Mouse (Mus musculus) kidney, embryonic 15.5 days (tissue): ENCODE measurements at regions not wholly inside any gene's neighbourhood (a gene's known extent, or its start where the extent isn't known, plus 50 kb on each side); places are given as distances from the start of the nearest gene placed in this dataset.

ENCODE experiments used
- ATAC-seq: fragments of 200-750 bp; cut with Nextera tagmentation; replicated peaks from 2 replicates; pipeline ENCODE4 v1.8.0; 2017; ENCODE audit warnings: moderate TSS enrichment; ENCODE audit not compliant: low FRiP score
- H3K27ac ChIP-seq: fragments of 300-500 bp; sonication (generic); 2 replicates; pipeline ENCODE4 v1.5.1; 2015; ENCODE audit warnings: mild to moderate bottlenecking, inconsistent platforms
- H3K27me3 ChIP-seq: fragments of 300-500 bp; sonication (generic); 2 replicates; pipeline ENCODE4 v1.6.1; 2015; ENCODE audit warnings: inconsistent platforms
- H3K36me3 ChIP-seq: fragments of 300-500 bp; sonication (generic); 2 replicates; pipeline ENCODE4 v1.6.1; 2015; ENCODE audit warnings: inconsistent platforms
- H3K4me1 ChIP-seq: fragments of 300-500 bp; sonication (generic); 2 replicates; pipeline ENCODE4 v1.6.1; 2015; ENCODE audit warnings: inconsistent platforms
- H3K4me2 ChIP-seq: fragments of 300-500 bp; sonication (generic); 2 replicates; pipeline ENCODE4 v1.6.1; 2015; ENCODE audit warnings: moderate library complexity, mild to moderate bottlenecking, inconsistent platforms
- H3K4me3 ChIP-seq: fragments of 300-500 bp; sonication (generic); replicated peaks from 2 replicates; pipeline ENCODE4 v1.5.1; 2015; ENCODE audit warnings: mild to moderate bottlenecking, inconsistent platforms
- H3K9ac ChIP-seq: fragments of 300-500 bp; sonication (generic); 2 replicates; pipeline ENCODE4 v1.6.1; 2015; ENCODE audit warnings: mild to moderate bottlenecking, inconsistent platforms
- H3K9me3 ChIP-seq: fragments of 300-500 bp; sonication (generic); replicated peaks from 2 replicates; pipeline ENCODE4 v1.6.1; 2016; ENCODE audit warnings: inconsistent platforms
- WGBS: fragments of 180-500 bp; shearing (Covaris S2); methylation state at CpG from one replicate; pipeline ENCODE4 v1.1.7; 2015; ENCODE audit warnings: mixed read lengths; 5-methylcytosine and 5-hydroxymethylcytosine counted together

- Histone ChIP-seq H3K4me3 (no peak overlapping the region), H3K27me3 (no peaks in the 10 kb centered on the region), H3K4me2 (no peak overlapping the region), H3K9ac (no peak overlapping the region), H3K27ac (peak overlapping the region; percentile 73), H3K9me3 (no peaks in the 10 kb centered on the region), H3K36me3 (no peaks in the 10 kb centered on the region), H3K4me1 (peaks cover 8% of the 10 kb centered on the region)
- 66% methylated on average over 5 of the region's 5 CpGs for WGBS
- ATAC-seq = no peak; the same call in 1 of the 2 replicates
Measured at GRCm38 (mm10) chr19:33029688-33030444, 272.6 kb downstream of the Pten start.

GRCm38 (mm10) chr19:33040512-33040911, 283.2 kb downstream of the Pten start:
- no peak overlapping the region for H3K27ac ChIP-seq
- no peaks in the 10 kb centered on the region for H3K36me3 ChIP-seq
- H3K27me3 ChIP-seq = no peaks in the 10 kb centered on the region
- no peak overlapping the region for H3K4me3 ChIP-seq
- H3K4me1 ChIP-seq = 0 out of 2 replicates have a peak, but pooled peaks cover 8% of the 10 kb centered on the region
- H3K9ac ChIP-seq = no peak overlapping the region
- no peaks in the 10 kb centered on the region for H3K9me3 ChIP-seq
- WGBS = 64% methylated on average over 5 of the region's 5 CpGs
- ATAC-seq = no peak
- no peak overlapping the region for H3K4me2 ChIP-seq

- Histone ChIP-seq H3K4me3 (no peak overlapping the region), H3K4me1 (0 out of 2 replicates have a peak, but pooled peaks cover 5% of the 10 kb centered on the region), H3K9ac (no peak overlapping the region), H3K36me3 (no peaks in the 10 kb centered on the region), H3K9me3 (no peaks in the 10 kb centered on the region), H3K4me2 (no peak overlapping the region), H3K27me3 (no peaks in the 10 kb centered on the region), H3K27ac (no peak overlapping the region)
- WGBS = 76% methylated on average over 6 of the region's 6 CpGs
- ATAC-seq = no peak
Measured at GRCm38 (mm10) chr19:33040991-33041390, 283.7 kb downstream of the Pten start.

GRCm38 (mm10) chr19:33042760-33043159, 285.5 kb downstream of the Pten start:
- Histone ChIP-seq H3K9ac (no peak overlapping the region), H3K27me3 (no peaks in the 10 kb centered on the region), H3K27ac (no peak overlapping the region), H3K36me3 (no peaks in the 10 kb centered on the region), H3K4me2 (no peak overlapping the region), H3K4me3 (no peak overlapping the region), H3K9me3 (no peaks in the 10 kb centered on the region), H3K4me1 (0 out of 2 replicates have a peak, but pooled peaks cover 5% of the 10 kb centered on the region)
- ATAC-seq = no peak
- WGBS = 82% methylated on average over 2 of the region's 2 CpGs

GRCm38 (mm10) chr19:33043696-33044095, 286.4 kb downstream of the Pten start:
- WGBS = 74% methylated on average over 3 of the region's 3 CpGs
- Histone ChIP-seq H3K27me3 (no peaks in the 10 kb centered on the region), H3K9ac (no peak overlapping the region), H3K4me3 (no peak overlapping the region), H3K4me2 (no peak overlapping the region), H3K36me3 (no peaks in the 10 kb centered on the region), H3K27ac (no peak overlapping the region), H3K9me3 (no peaks in the 10 kb centered on the region), H3K4me1 (0 out of 2 replicates have a peak, but pooled peaks cover 5% of the 10 kb centered on the region)
- no peak for ATAC-seq

GRCm38 (mm10) chr19:33048754-33049442, 291.6 kb downstream of the Pten start:
- Histone ChIP-seq H3K27ac (no peak overlapping the region), H3K9me3 (no peaks in the 10 kb centered on the region), H3K36me3 (no peaks in the 10 kb centered on the region), H3K4me2 (no peak overlapping the region), H3K4me1 (no peaks in the 10 kb centered on the region), H3K27me3 (no peaks in the 10 kb centered on the region), H3K4me3 (no peak overlapping the region), H3K9ac (no peak overlapping the region)
- 85% methylated on average over 9 of the region's 9 CpGs for WGBS
- ATAC-seq = no peak

GRCm38 (mm10) chr19:33053199-33053867, 296.0 kb downstream of the Pten start:
- no peak for ATAC-seq
- Histone ChIP-seq H3K27ac (no peak overlapping the region), H3K27me3 (no peaks in the 10 kb centered on the region), H3K4me1 (0 out of 2 replicates have a peak, but pooled peaks cover 4% of the 10 kb centered on the region), H3K9me3 (no peaks in the 10 kb centered on the region), H3K9ac (no peak overlapping the region), H3K36me3 (no peaks in the 10 kb centered on the region), H3K4me2 (no peak overlapping the region), H3K4me3 (no peak overlapping the region)
- WGBS = 52% methylated on average over 4 of the region's 4 CpGs

- Histone ChIP-seq H3K9ac (no peak overlapping the region), H3K9me3 (no peaks in the 10 kb centered on the region), H3K4me3 (no peak overlapping the region), H3K27ac (no peak overlapping the region), H3K4me1 (0 out of 2 replicates have a peak, but pooled peaks cover 4% of the 10 kb centered on the region), H3K36me3 (no peaks in the 10 kb centered on the region), H3K27me3 (no peaks in the 10 kb centered on the region), H3K4me2 (no peak overlapping the region)
- ATAC-seq = no peak
- 38% methylated on average over 10 of the region's 10 CpGs for WGBS
Measured at GRCm38 (mm10) chr19:33056372-33056791, 299.1 kb downstream of the Pten start.

- no peak overlapping the region for H3K9ac ChIP-seq
- H3K27ac ChIP-seq = no peak overlapping the region
- no peaks in the 10 kb centered on the region for H3K27me3 ChIP-seq
- ATAC-seq = no peak
- H3K4me3 ChIP-seq = no peak overlapping the region
- H3K9me3 ChIP-seq = no peaks in the 10 kb centered on the region
- H3K36me3 ChIP-seq = no peaks in the 10 kb centered on the region
- H3K4me1 ChIP-seq = 0 out of 2 replicates have a peak, but pooled peaks cover 4% of the 10 kb centered on the region
- no peak overlapping the region for H3K4me2 ChIP-seq
Measured at GRCm38 (mm10) chr19:33061006-33061405, 303.7 kb downstream of the Pten start.

- WGBS = 78% methylated on average over 8 of the region's 8 CpGs
- H3K4me1 ChIP-seq = no peaks in the 10 kb centered on the region
- H3K27me3 ChIP-seq = no peaks in the 10 kb centered on the region
- H3K9me3 ChIP-seq = no peaks in the 10 kb centered on the region
- no peak overlapping the region for H3K4me2 ChIP-seq
- H3K4me3 ChIP-seq = no peak overlapping the region
- ATAC-seq = no peak
- no peak overlapping the region for H3K9ac ChIP-seq
- no peak overlapping the region for H3K27ac ChIP-seq
- no peaks in the 10 kb centered on the region for H3K36me3 ChIP-seq
Measured at GRCm38 (mm10) chr19:33062165-33063058, 305.1 kb downstream of the Pten start.
